Mouse (Mus musculus) frontal cortex, adult 2 months (tissue): ENCODE results near the gene Gp1bb. TPM values are rescaled to one million over a fixed set of nuclear protein-coding genes. Genes with fewer than 3 reads are reported as not detected.
A peak's percentile ranks its signal among the peaks of the same experiment; 100 is the strongest.

Experiments used
- DNase-seq, 2 experiments: peaks; one replicate each; pipeline ENCODE4 v3.0.0; 2022; ENCODE audit warnings: low spot score in 1 of 2; ENCODE audit errors: extremely low spot score in 1 of 2
- polyA plus RNA-seq: library from polyadenylated mRNA; depleted of rRNA; stranded (reverse); fragments of >200 nt; gene quantifications from 2 replicates; pipeline ENCODE4 v1.2.3, GENCODE M21; 2012

The Gp1bb gene
- polyA plus RNA-seq, 1 experiment: 2.4 TPM

- peak in 1 of 2 experiments; percentile 72 for DNase-seq
Observed at GRCm38 (mm10) chr16:18629390-18630231, 7.4 kb upstream of the Gp1bb start, which contains the start of gene Sept5. TSS of gene Sept5 (minus strand) at chr16:18629954.

GRCm38 (mm10) chr16:18628948-18629340 is 6.7 kb upstream of the Gp1bb start:
- DNase-seq: peak in 1 of 2 experiments; percentile 18

GRCm38 (mm10) chr16:18628206-18628947 is 6.2 kb upstream of the Gp1bb start:
- peak in 1 of 2 experiments; percentile 54 for DNase-seq

- peak in 1 of 2 experiments; percentile 13 for DNase-seq
Observed at GRCm38 (mm10) chr16:18627163-18627562, 5.0 kb upstream of the Gp1bb start.

- peak; percentile 68 to 87 for DNase-seq
Observed at GRCm38 (mm10) chr16:18626376-18626878, 4.2 kb upstream of the Gp1bb start, which contains the start of gene Gm49601. TSS of gene Gm49601 (minus strand) at chr16:18626427.

- peak; percentile 80 to 88 for DNase-seq
Observed at GRCm38 (mm10) chr16:18625791-18626311, 3.6 kb upstream of the Gp1bb start.

- DNase-seq: no peak
Observed at GRCm38 (mm10) chr16:18625097-18625496, 2.9 kb upstream of the Gp1bb start.

GRCm38 (mm10) chr16:18624641-18625040 is 2.4 kb upstream of the Gp1bb start:
- DNase-seq: peak in 1 of 2 experiments; percentile 23

- DNase-seq: peak in 1 of 2 experiments; percentile 36
Observed at GRCm38 (mm10) chr16:18623751-18624540, 1.7 kb upstream of the Gp1bb start.

- DNase-seq: peak in 1 of 2 experiments; percentile 35
Observed at GRCm38 (mm10) chr16:18622916-18623750, 930 bp upstream of the Gp1bb start.

- peak in 1 of 2 experiments; percentile 53 for DNase-seq
Observed at GRCm38 (mm10) chr16:18621362-18622001, 721 bp downstream of the Gp1bb start.

- peak in 1 of 2 experiments; percentile 50 for DNase-seq
Observed at GRCm38 (mm10) chr16:18620601-18621361, 1.4 kb downstream of the Gp1bb start.

GRCm38 (mm10) chr16:18620201-18620600 is 2.0 kb downstream of the Gp1bb start:
- DNase-seq: peak in 1 of 2 experiments; percentile 25

- DNase-seq: no peak
Observed at GRCm38 (mm10) chr16:18619110-18619509, 3.1 kb downstream of the Gp1bb start.

- no peak for DNase-seq
Observed at GRCm38 (mm10) chr16:18618297-18618696, 3.9 kb downstream of the Gp1bb start.

- DNase-seq: peak; percentile 68 to 96
Observed at GRCm38 (mm10) chr16:18617370-18618065, 4.7 kb downstream of the Gp1bb start.

- DNase-seq: no peak
Observed at GRCm38 (mm10) chr16:18613301-18613700, 8.9 kb downstream of the Gp1bb start.
